Mouse (Mus musculus) stomach, postnatal 0 days (tissue): ENCODE data around the gene Six5.

Experiments
- CTCF ChIP-seq: IDR thresholded peaks from 2 replicates; pipeline ENCODE4 v1.5.1; 2016; ENCODE audit warnings: antibody characterized with exemption, low read depth, mild to moderate bottlenecking, moderate library complexity
- EP300 ChIP-seq: optimal IDR thresholded peaks from 2 replicates; pipeline ENCODE3; 2016; ENCODE audit warnings: antibody characterized with exemption

GRCm38 (mm10) chr7:19103741-19104140, 9.3 kb downstream of the Six5 start:
- TF ChIP-seq CTCF (no peak), EP300 (no peak)
